Mouse (Mus musculus) subcutaneous adipose tissue, adult 2 months (tissue): ENCODE measurements around the gene Tmem107. TPM values are rescaled to one million over a fixed set of nuclear protein-coding genes. Genes with fewer than 3 reads are reported as not detected.

Source experiments
- polyA plus RNA-seq: library from polyadenylated mRNA; depleted of rRNA; stranded (reverse); fragments of >200 nt; gene quantifications from 2 replicates; pipeline ENCODE4 v1.2.3, GENCODE M21; 2012; ENCODE audit warnings: low replicate concordance; rRNA removed

Tmem107 gene
- 15.9 and 42.3 TPM in 2 replicates for polyA plus RNA-seq

GRCm38 (mm10) chr11:69070590-69071222 lies at the start of gene Tmem107:
TSS of gene Tmem107 (plus strand) at chr11:69070806.

GRCm38 (mm10) chr11:69045531-69046394 lies 24.8 kb upstream of the Tmem107 start, which contains the start of gene Aurkb:
TSS of gene Aurkb (plus strand) at chr11:69045647.

GRCm38 (mm10) chr11:69059357-69059974 lies 11.1 kb upstream of the Tmem107 start, which contains the start of gene Borcs6:
TSS of gene Borcs6 (plus strand) at chr11:69059717.

GRCm38 (mm10) chr11:69088103-69088855 lies 17.7 kb downstream of the Tmem107 start, which contains the start of gene Vamp2:
TSS of gene Vamp2 (plus strand) at chr11:69088490.

GRCm38 (mm10) chr11:69094697-69095429 lies 24.3 kb downstream of the Tmem107 start, which contains the start of gene Per1:
TSS of gene Per1 (plus strand) at chr11:69095217.

GRCm38 (mm10) chr11:69120221-69121000 lies 49.8 kb downstream of the Tmem107 start, which contains the start of gene Hes7:
TSS of gene Hes7 (plus strand) at chr11:69120404.

GRCm38 (mm10) chr11:69122336-69122951 lies 51.8 kb downstream of the Tmem107 start, which contains the start of gene 9130213A22Rik:
TSS of gene 9130213A22Rik (minus strand) at chr11:69122589.

Other genes starting within 250 kb of the Tmem107 start
- gene Ndel1, start 198.9 kb upstream of the Tmem107 start, polyA plus RNA-seq = 72.8 and 73.3 TPM in 2 replicates
- gene Rnf222, start 182.3 kb upstream of the Tmem107 start, polyA plus RNA-seq = not detected in 2 replicates
- 1,054 and 2,025 TPM in 2 replicates for gene Rpl26, start 169.2 kb upstream of the Tmem107 start, polyA plus RNA-seq
- gene Odf4, start 143.7 kb upstream of the Tmem107 start, polyA plus RNA-seq = 0.24 and 0.30 TPM in 2 replicates
- 51.6 and 87.1 TPM in 2 replicates for gene Arhgef15, start 113.3 kb upstream of the Tmem107 start, polyA plus RNA-seq
- gene Slc25a35, start 102.7 kb upstream of the Tmem107 start, polyA plus RNA-seq = 56.5 and 113 TPM in 2 replicates
- gene Rangrf, start 95.6 kb upstream of the Tmem107 start, polyA plus RNA-seq = 21.1 and 40.6 TPM in 2 replicates
- gene Pfas, start 62.3 kb upstream of the Tmem107 start, polyA plus RNA-seq = 10.0 and 25.2 TPM in 2 replicates
- 28.6 and 48.0 TPM in 2 replicates for gene Ctc1, start 54.9 kb upstream of the Tmem107 start, polyA plus RNA-seq
- 4.3 and 22.5 TPM in 2 replicates for gene Aurkb, start 25.2 kb upstream of the Tmem107 start, polyA plus RNA-seq
- gene Borcs6, start 11.1 kb upstream of the Tmem107 start, polyA plus RNA-seq = 16.4 and 22.0 TPM in 2 replicates
- 99.7 and 132 TPM in 2 replicates for gene Vamp2, start 17.7 kb downstream of the Tmem107 start, polyA plus RNA-seq
- gene Per1, start 24.4 kb downstream of the Tmem107 start, polyA plus RNA-seq = 20.2 and 56.0 TPM in 2 replicates
- 0.14 and 0.26 TPM in 2 replicates for gene Hes7, start 49.6 kb downstream of the Tmem107 start, polyA plus RNA-seq
- gene 9130213A22Rik, start 51.8 kb downstream of the Tmem107 start, polyA plus RNA-seq = 0.90 and 2.0 TPM in 2 replicates
- gene Aloxe3, start 55.1 kb downstream of the Tmem107 start, polyA plus RNA-seq = 0.44 and 1.8 TPM in 2 replicates
- 0.06 TPM in 1 of 2 replicates, not detected in the other for gene Alox12b, start 86.2 kb downstream of the Tmem107 start, polyA plus RNA-seq
- not detected in 2 replicates for gene Alox8, start 127.0 kb downstream of the Tmem107 start, polyA plus RNA-seq
- 0.01 TPM in 1 of 2 replicates, not detected in the other for gene Gucy2e, start 166.2 kb downstream of the Tmem107 start, polyA plus RNA-seq